Mouse (Mus musculus) skeletal muscle tissue, adult 2 months (tissue): ENCODE measurements around the gene 1700067P10Rik.
A peak's percentile ranks its signal among the peaks of the same experiment; 100 is the strongest.

Experiments used
- DNase-seq: peaks from one replicate; pipeline ENCODE4 v3.0.0-alpha.2; 2012; ENCODE audit warnings: low read depth, low spot score

The 1700067P10Rik gene

GRCm38 (mm10) chr17:48089019-48089418 lies at the start of gene 1700067P10Rik:
Gene 1700067P10Rik, plus strand, starts transcription at chr17:48089319.
- no peak for DNase-seq

- DNase-seq: peak; percentile 45
Observed at GRCm38 (mm10) chr17:48041351-48042287, 47.5 kb upstream of the 1700067P10Rik start.

GRCm38 (mm10) chr17:48043154-48043880 lies 45.8 kb upstream of the 1700067P10Rik start:
- DNase-seq: no peak

GRCm38 (mm10) chr17:48045631-48046030 lies 43.5 kb upstream of the 1700067P10Rik start:
- peak; percentile 48 for DNase-seq

- no peak for DNase-seq
Observed at GRCm38 (mm10) chr17:48051638-48052337, 37.3 kb upstream of the 1700067P10Rik start.

GRCm38 (mm10) chr17:48052338-48053067 lies 36.6 kb upstream of the 1700067P10Rik start:
- DNase-seq: no peak

- DNase-seq: no peak
Observed at GRCm38 (mm10) chr17:48053646-48054045, 35.5 kb upstream of the 1700067P10Rik start.

- no peak for DNase-seq
Observed at GRCm38 (mm10) chr17:48055076-48055816, 33.9 kb upstream of the 1700067P10Rik start.

- DNase-seq: peak; percentile 36
Observed at GRCm38 (mm10) chr17:48057382-48057781, 31.7 kb upstream of the 1700067P10Rik start.

- no peak for DNase-seq
Observed at GRCm38 (mm10) chr17:48064196-48064843, 24.8 kb upstream of the 1700067P10Rik start.

GRCm38 (mm10) chr17:48065081-48065501 lies 24.0 kb upstream of the 1700067P10Rik start:
- DNase-seq: no peak

- DNase-seq: no peak
Observed at GRCm38 (mm10) chr17:48067083-48067614, 22.0 kb upstream of the 1700067P10Rik start.

- no peak for DNase-seq
Observed at GRCm38 (mm10) chr17:48067729-48068128, 21.4 kb upstream of the 1700067P10Rik start.

GRCm38 (mm10) chr17:48080626-48081025 lies 8.5 kb upstream of the 1700067P10Rik start:
- DNase-seq: no peak

GRCm38 (mm10) chr17:48089446-48089845 lies 327 bp downstream of the 1700067P10Rik start:
- DNase-seq: no peak

GRCm38 (mm10) chr17:48090305-48090704 lies 1.2 kb downstream of the 1700067P10Rik start:
- DNase-seq: no peak

- no peak for DNase-seq
Observed at GRCm38 (mm10) chr17:48093286-48093817, 4.2 kb downstream of the 1700067P10Rik start.

- no peak for DNase-seq
Observed at GRCm38 (mm10) chr17:48094820-48095680, 5.9 kb downstream of the 1700067P10Rik start.
